Mouse (Mus musculus): ENCODE data around the gene Myo1b.

The Myo1b gene

GRCm38 (mm10) chr1:51778241-51778640 is 137.6 kb downstream of the Myo1b start:
- no peak for DNase-seq

GRCm38 (mm10) chr1:51770504-51770871 is 145.4 kb downstream of the Myo1b start:
- no peak for DNase-seq

GRCm38 (mm10) chr1:51769815-51770503 is 145.9 kb downstream of the Myo1b start:
- DNase-seq = no peak

GRCm38 (mm10) chr1:51766271-51766670 is 149.6 kb downstream of the Myo1b start:
- no peak for DNase-seq

GRCm38 (mm10) chr1:51765156-51765555 is 150.7 kb downstream of the Myo1b start:
- DNase-seq = no peak

- peak; percentile 35 for DNase-seq
Measured at GRCm38 (mm10) chr1:51759657-51760056, 156.2 kb downstream of the Myo1b start.

- no peak for DNase-seq
Measured at GRCm38 (mm10) chr1:51758326-51759109, 157.4 kb downstream of the Myo1b start.

GRCm38 (mm10) chr1:51753621-51754020 is 162.2 kb downstream of the Myo1b start:
- DNase-seq = no peak

- DNase-seq = peak; percentile 51
Measured at GRCm38 (mm10) chr1:51751006-51751405, 164.9 kb downstream of the Myo1b start.

GRCm38 (mm10) chr1:51748306-51748705 is 167.6 kb downstream of the Myo1b start:
- no peak for DNase-seq

- DNase-seq = peak; percentile 40
Measured at GRCm38 (mm10) chr1:51747494-51747893, 168.4 kb downstream of the Myo1b start.

GRCm38 (mm10) chr1:51746711-51747240 is 169.1 kb downstream of the Myo1b start:
- no peak for DNase-seq

GRCm38 (mm10) chr1:51743756-51744425 is 172.0 kb downstream of the Myo1b start:
- DNase-seq = no peak

- no peak for DNase-seq
Measured at GRCm38 (mm10) chr1:51742586-51742985, 173.3 kb downstream of the Myo1b start.

GRCm38 (mm10) chr1:51740626-51741231 is 175.1 kb downstream of the Myo1b start:
- DNase-seq = peak; percentile 28

- peak; percentile 31 for DNase-seq
Measured at GRCm38 (mm10) chr1:51739252-51739852, 176.5 kb downstream of the Myo1b start.

GRCm38 (mm10) chr1:51736822-51737221 is 179.0 kb downstream of the Myo1b start:
- no peak for DNase-seq

- no peak for DNase-seq
Measured at GRCm38 (mm10) chr1:51734721-51735120, 181.2 kb downstream of the Myo1b start.

- DNase-seq = no peak
Measured at GRCm38 (mm10) chr1:51729407-51729806, 186.5 kb downstream of the Myo1b start.

- DNase-seq = no peak
Measured at GRCm38 (mm10) chr1:51728816-51729215, 187.1 kb downstream of the Myo1b start.

GRCm38 (mm10) chr1:51719897-51720673 is 195.8 kb downstream of the Myo1b start:
- DNase-seq = no peak

GRCm38 (mm10) chr1:51710831-51711230 is 205.0 kb downstream of the Myo1b start:
- DNase-seq = no peak

Measured in lung, postnatal 14 days (tissue).